ENCODE assay signal across 17 mouse cellular contexts in the genomic region with DNA sequence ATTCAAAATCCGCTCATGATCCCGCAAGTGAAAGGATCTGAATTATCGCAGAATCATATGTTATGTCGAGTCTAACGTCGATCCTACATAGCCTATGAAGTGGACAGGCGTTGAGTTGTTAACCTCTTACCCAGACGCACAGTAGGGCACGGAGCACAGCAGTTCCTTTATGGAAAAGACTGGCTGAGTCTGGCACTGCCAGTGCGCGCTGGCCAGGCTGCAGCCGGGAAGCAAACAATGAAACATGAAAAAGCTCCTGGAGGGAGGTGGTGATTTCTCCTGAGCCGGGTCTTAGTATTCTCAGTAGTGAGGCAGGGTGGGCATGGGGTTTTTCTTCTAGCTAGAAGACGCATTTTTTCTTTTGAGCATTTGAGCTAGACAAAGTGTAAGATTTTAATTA. TPM values are rescaled to one million over a fixed set of nuclear protein-coding genes. Genes with fewer than 3 reads are reported as not detected.
DNase-seq lines count a peak whose midpoint lies in the region; ATAC-seq lines count a peak whose summit lies in the region.
"Had no signal": no experiment of that assay in that cellular context is flagged by ENCODE, and none has a peak within 500 bp of the region (broad histone marks: within the 10 kb centered on the region; RNA-seq: fewer than 3 reads in every experiment).

No protein-coding gene starts in this region.

- peaks cover 5% of the 10 kb centered on the region; the same call in 1 of the 2 replicates for H3K9me3 ChIP-seq in forebrain, embryonic 11.5 days (ENCODE audit: control insufficient read depth, low read length)
- H3K9me3 ChIP-seq in forebrain, embryonic 10.5 days: peaks cover 14% of the 10 kb centered on the region
- H3K9me3 ChIP-seq in forebrain, embryonic 13.5 days (replicated peaks): peaks cover 7% of the 10 kb centered on the region
- H3K9me3 ChIP-seq in hindbrain, embryonic 15.5 days: peaks cover 3% of the 10 kb centered on the region; the same call in 1 of the 2 replicates
- peaks cover 6% of the 10 kb centered on the region; the same call in 1 of the 2 replicates for H3K9me3 ChIP-seq in midbrain, embryonic 14.5 days (ENCODE audit: control insufficient read depth, low read length)

- H3K4me3 ChIP-seq in forebrain, embryonic 11.5 days (ENCODE audit: low read depth, low read length): no peak overlapping the region
- no peak overlapping the region for H3K4me3 ChIP-seq in forebrain, embryonic 10.5 days
- H3K4me3 ChIP-seq in forebrain, embryonic 13.5 days: peak overlapping the region; percentile 7; the same call in 1 of the 2 replicates
- peak overlapping the region; percentile 16; the same call in 1 of the 2 replicates for H3K4me3 ChIP-seq in hindbrain, embryonic 15.5 days
- peak overlapping the region; percentile 20 for H3K4me3 ChIP-seq in midbrain, embryonic 14.5 days (replicated peaks; ENCODE audit: low read depth, low read length)
- H3K4me3 ChIP-seq: gastrocnemius, adult 2 months; left cerebral cortex, adult 2 months; liver, embryonic 12.5 days had no signal

- H3K4me1 ChIP-seq in forebrain, embryonic 11.5 days (replicated peaks; ENCODE audit: control insufficient read depth, insufficient read depth, low read length): no peaks in the 10 kb centered on the region
- 0 out of 2 replicates have a peak, but pooled peaks cover 3% of the 10 kb centered on the region for H3K4me1 ChIP-seq in forebrain, embryonic 10.5 days
- no peaks in the 10 kb centered on the region for H3K4me1 ChIP-seq in forebrain, embryonic 13.5 days
- 0 out of 2 replicates have a peak, but pooled peaks cover 3% of the 10 kb centered on the region for H3K4me1 ChIP-seq in hindbrain, embryonic 15.5 days (replicated peaks)
- no peaks in the 10 kb centered on the region for H3K4me1 ChIP-seq in midbrain, embryonic 14.5 days (ENCODE audit: control insufficient read depth, insufficient read depth, low read length)
- H3K4me1 ChIP-seq: liver, embryonic 12.5 days had no signal

- no peak for DNase-seq in forebrain, embryonic 11.5 days (ENCODE audit: low spot score)
- DNase-seq in forebrain, embryonic 10.5 days (ENCODE audit: extremely low spot score, low spot score): no peak
- peak; percentile 44 for DNase-seq in midbrain, embryonic 14.5 days
- no peak for DNase-seq in thymus, postnatal 0 days (ENCODE audit: low spot score)
- no peak for DNase-seq in Muller cell, postnatal 12 days (ENCODE audit: inconsistent ontology term)
- DNase-seq in spleen, postnatal 4 days (ENCODE audit: low spot score in 2 of 2): no peak
- DNase-seq: cerebellum, adult 2 months; embryo, embryonic 11 days; gastrocnemius, adult 2 months; right cerebral cortex, adult 18-20 months had no signal

- H3K27ac ChIP-seq in forebrain, embryonic 11.5 days (ENCODE audit: low read depth, low read length): no peak overlapping the region
- H3K27ac ChIP-seq in forebrain, embryonic 10.5 days: no peak overlapping the region
- no peak overlapping the region for H3K27ac ChIP-seq in forebrain, embryonic 13.5 days
- H3K27ac ChIP-seq in hindbrain, embryonic 15.5 days (replicated peaks): no peak overlapping the region
- H3K27ac ChIP-seq in midbrain, embryonic 14.5 days (replicated peaks; ENCODE audit: low read depth, low read length): no peak overlapping the region
- H3K27ac ChIP-seq: gastrocnemius, adult 2 months; left cerebral cortex, adult 2 months; liver, embryonic 12.5 days; macrophage had no signal

- H3K36me3 ChIP-seq in forebrain, embryonic 11.5 days (ENCODE audit: control insufficient read depth, insufficient read depth, low read length): no peaks in the 10 kb centered on the region
- H3K36me3 ChIP-seq in forebrain, embryonic 10.5 days (replicated peaks): no peaks in the 10 kb centered on the region
- H3K36me3 ChIP-seq in forebrain, embryonic 13.5 days (ENCODE audit: poor library complexity, severe bottlenecking): no peaks in the 10 kb centered on the region
- H3K36me3 ChIP-seq in hindbrain, embryonic 15.5 days: no peaks in the 10 kb centered on the region
- no peaks in the 10 kb centered on the region for H3K36me3 ChIP-seq in midbrain, embryonic 14.5 days (ENCODE audit: control insufficient read depth, insufficient read depth, low read length)
- H3K36me3 ChIP-seq: liver, embryonic 12.5 days had no signal

- H3K9ac ChIP-seq in forebrain, embryonic 11.5 days (ENCODE audit: low read length): no peak overlapping the region
- H3K9ac ChIP-seq in forebrain, embryonic 13.5 days: no peak overlapping the region
- no peak overlapping the region for H3K9ac ChIP-seq in hindbrain, embryonic 15.5 days
- H3K9ac ChIP-seq in midbrain, embryonic 14.5 days (replicated peaks; ENCODE audit: low read length): 0 out of 2 replicates have a peak overlapping the region, but pooled peaks have one; percentile 1
- H3K9ac ChIP-seq: liver, embryonic 12.5 days had no signal

- ATAC-seq in forebrain, embryonic 11.5 days (replicated peaks; ENCODE audit: low FRiP score): no peak
- no peak for ATAC-seq in forebrain, embryonic 13.5 days
- ATAC-seq in hindbrain, embryonic 15.5 days (ENCODE audit: low FRiP score, low read depth): no peak
- ATAC-seq in midbrain, embryonic 14.5 days (ENCODE audit: low FRiP score, low TSS enrichment): no peak
- ATAC-seq: liver, embryonic 12.5 days; Patski had no signal

- peak overlapping the region; percentile 31; the same call in 1 of the 2 replicates for H3K4me2 ChIP-seq in forebrain, embryonic 11.5 days (ENCODE audit: low read depth, low read length, severe bottlenecking)
- peak overlapping the region; percentile 40 for H3K4me2 ChIP-seq in forebrain, embryonic 13.5 days
- peak overlapping the region; percentile 42 for H3K4me2 ChIP-seq in hindbrain, embryonic 15.5 days
- H3K4me2 ChIP-seq in midbrain, embryonic 14.5 days (ENCODE audit: low read length): peak overlapping the region; percentile 46
- H3K4me2 ChIP-seq: liver, embryonic 12.5 days had no signal

- WGBS in forebrain, embryonic 11.5 days: 26% methylated on average over 14 of the region's 14 CpGs
- WGBS in forebrain, embryonic 10.5 days: 22% methylated on average over 14 of the region's 14 CpGs
- WGBS in forebrain, embryonic 13.5 days: 22% methylated on average over 14 of the region's 14 CpGs
- 27% methylated on average over 14 of the region's 14 CpGs for WGBS in hindbrain, embryonic 15.5 days
- 29% methylated on average over 14 of the region's 14 CpGs for WGBS in midbrain, embryonic 14.5 days

- H3K27me3 ChIP-seq in forebrain, embryonic 11.5 days (ENCODE audit: control insufficient read depth, insufficient read depth, low read length): peaks cover 41% of the 10 kb centered on the region
- peaks cover 99% of the 10 kb centered on the region for H3K27me3 ChIP-seq in forebrain, embryonic 10.5 days (ENCODE audit: poor library complexity, severe bottlenecking)
- peaks cover 81% of the 10 kb centered on the region for H3K27me3 ChIP-seq in forebrain, embryonic 13.5 days
- H3K27me3 ChIP-seq in hindbrain, embryonic 15.5 days: peaks cover 43% of the 10 kb centered on the region
- peaks cover 33% of the 10 kb centered on the region for H3K27me3 ChIP-seq in midbrain, embryonic 14.5 days (ENCODE audit: control insufficient read depth, insufficient read depth, low read length)

RNA-seq across cellular contexts. Expression of gene Gpr50, which starts 1.7 kb away (rescaled TPM):
- 5.2 and 6.2 TPM in 2 replicates for polyA plus RNA-seq in forebrain, embryonic 11.5 days (2014; fragmentation: Nextera tagmentation; extraction: Ambion mirVana)
- polyA plus RNA-seq in forebrain, embryonic 10.5 days (2016; fragmentation: Nextera tagmentation; extraction: Ambion mirVana): 5.3 and 10.4 TPM in 2 replicates
- polyA plus RNA-seq in forebrain, embryonic 13.5 days (2015; fragmentation: Nextera tagmentation; extraction: Ambion mirVana): 1.7 and 2.8 TPM in 2 replicates
- 2.3 and 2.7 TPM in 2 replicates for polyA plus RNA-seq in hindbrain, embryonic 15.5 days (2015; fragmentation: Nextera tagmentation; extraction: Ambion mirVana)
- 3.3 and 4.9 TPM in 2 replicates for polyA plus RNA-seq in midbrain, embryonic 14.5 days (2014; fragmentation: Nextera tagmentation; extraction: Ambion mirVana)
- 0.48 and 1.3 TPM in 2 replicates for polyA plus RNA-seq in thymus, postnatal 0 days (2015; fragmentation: Nextera tagmentation; extraction: Ambion mirVana)
- polyA plus RNA-seq: macrophage; spleen, adult 2 months had no signal

Comparison
In these comparisons a context has a peak if more than half of its experiments do, and no peak if none do; other contexts are left out.
1. H3K4me3 ChIP-seq: peak in forebrain, embryonic 13.5 days (single experiment), hindbrain, embryonic 15.5 days (single experiment) and midbrain, embryonic 14.5 days (single experiment); none in forebrain, embryonic 11.5 days (single experiment) and forebrain, embryonic 10.5 days (single experiment).
2. Peak in every context shown above with its lines, with median percentiles within 50 percentile points of each other: H3K4me2 ChIP-seq.